Mouse (Mus musculus) B cell, adult (primary cell): ENCODE results near the gene Fbxw7. TPM values are rescaled to one million over a fixed set of nuclear protein-coding genes. Genes with fewer than 3 reads are reported as not detected.

ENCODE experiments used
- total RNA-seq: library from RNA; stranded (reverse); gene quantifications from 4 replicates; pipeline ENCODE4 v1.2.4, GENCODE M21; 2023; ENCODE audit not compliant: inconsistent age

Gene Fbxw7
- 31.3 to 35.0 TPM (median 32.6 TPM) in 4 replicates for total RNA-seq

GRCm38 (mm10) chr3:84814762-84815381 is at the start of gene Fbxw7:
TSS of gene Fbxw7 (plus strand) at chr3:84815268.

Other genes with a start within 250 kb of the Fbxw7 start
- 30.4 to 33.1 TPM (median 31.6 TPM) in 4 replicates for gene Arfip1, start 232.6 kb upstream of the Fbxw7 start, total RNA-seq
- gene Tigd4, start 221.7 kb upstream of the Fbxw7 start, total RNA-seq: not detected in 4 replicates
- gene Tmem154, start 149.1 kb upstream of the Fbxw7 start, total RNA-seq: 35.5 to 47.2 TPM (median 43.2 TPM) in 4 replicates